Mouse (Mus musculus) CH12.LX (cell line): Measurements from ENCODE around the gene Chrnb1. TPM values are rescaled to one million over a fixed set of nuclear protein-coding genes. Genes with fewer than 3 reads are reported as not detected.

Experiments
- DNase-seq: peaks from one replicate; pipeline ENCODE4 v3.0.0-alpha.2; 2013; ENCODE audit errors: extremely low read depth
- H3K27ac ChIP-seq: 2 replicates; pipeline ENCODE4 v1.5.1; 2012; ENCODE audit warnings: low read depth, mild to moderate bottlenecking, control low read depth, moderate library complexity; ENCODE audit not compliant: insufficient read depth
- H3K27me3 ChIP-seq: replicated peaks from 2 replicates; pipeline ENCODE3; 2012; ENCODE audit warnings: inconsistent platforms
- H3K36me3 ChIP-seq, 2 experiments: replicated peaks in 1 of 2; 2 replicates each; pipeline versions ENCODE3 to v1.6.1; 2012; ENCODE audit warnings: inconsistent platforms in 1 of 2, low read length in 1 of 2, mild to moderate bottlenecking in 1 of 2, mixed read lengths in 1 of 2, moderate library complexity in 1 of 2; ENCODE audit not compliant: control insufficient read depth in 1 of 2, insufficient read depth in 1 of 2
- H3K4me1 ChIP-seq, 2 experiments: 2 replicates each; pipeline ENCODE4 v1.6.1; 2012; ENCODE audit warnings: inconsistent platforms in 1 of 2, moderate library complexity in 1 of 2; ENCODE audit not compliant: insufficient read depth in 2 of 2, control insufficient read depth in 1 of 2
- H3K4me2 ChIP-seq: 2 replicates; pipeline ENCODE4 v1.6.1; 2012; ENCODE audit warnings: low read depth, mild to moderate bottlenecking, control low read depth; ENCODE audit not compliant: poor library complexity, insufficient read depth, severe bottlenecking
- H3K4me3 ChIP-seq, 3 experiments: fragments of 150-350 bp in 1 of 3; sonication (generic) in 1 of 3; replicated peaks in 1 of 3; 2 replicates each; pipeline versions ENCODE3 to v1.5.1; 2011 to 2012; ENCODE audit warnings: low read depth in 2 of 3, low read length in 2 of 3, mild to moderate bottlenecking in 2 of 3, moderate library complexity in 2 of 3, control low read depth in 1 of 3, improper control_type of control experiment in 1 of 3, inconsistent platforms in 1 of 3, mixed read lengths in 1 of 3; ENCODE audit not compliant: poor library complexity in 1 of 3
- H3K79me2 ChIP-seq: replicated peaks from 2 replicates; pipeline ENCODE4 v1.6.1; 2012; ENCODE audit warnings: mild to moderate bottlenecking, moderate library complexity; ENCODE audit not compliant: control insufficient read depth, poor library complexity, insufficient read depth, severe bottlenecking; ENCODE audit errors: extremely low read depth
- H3K9ac ChIP-seq: 2 replicates; pipeline ENCODE4 v1.6.1; 2012; ENCODE audit warnings: low read depth, mild to moderate bottlenecking, control low read depth, moderate library complexity; ENCODE audit not compliant: insufficient read depth
- H3K9me3 ChIP-seq: replicated peaks from 2 replicates; pipeline ENCODE3; 2012; ENCODE audit warnings: low read length, inconsistent platforms, mixed read lengths
- CHD2 ChIP-seq: IDR thresholded peaks from 2 replicates; pipeline ENCODE4 v1.6.1; 2011; ENCODE audit warnings: low read length, improper control_type of control experiment
- CTCF ChIP-seq, 2 experiments: IDR thresholded peaks in 1 of 2; conservative IDR thresholded peaks in 1 of 2; 2 replicates each; pipeline ENCODE4 v1.5.1; 2011 to 2012; ENCODE audit warnings: low read depth in 2 of 2, low read length in 2 of 2, improper control_type of control experiment in 1 of 2, inconsistent platforms in 1 of 2, mild to moderate bottlenecking in 1 of 2, moderate library complexity in 1 of 2
- ELF1 ChIP-seq: IDR thresholded peaks from 2 replicates; pipeline ENCODE4 v1.6.1; 2014; ENCODE audit warnings: low read depth, mild to moderate bottlenecking, inconsistent platforms, low read length, improper control_type of control experiment
- EP300 ChIP-seq: IDR thresholded peaks from 2 replicates; pipeline ENCODE4 v1.6.1; 2011; ENCODE audit warnings: low read length, improper control_type of control experiment
- ETS1 ChIP-seq: conservative IDR thresholded peaks from 2 replicates; pipeline ENCODE4 v1.6.1; 2012; ENCODE audit warnings: low read depth, mild to moderate bottlenecking, inconsistent platforms, low read length, improper control_type of control experiment, moderate library complexity
- GABPA ChIP-seq: IDR thresholded peaks from 2 replicates; pipeline ENCODE4 v1.6.1; 2012; ENCODE audit warnings: low read depth, low read length, improper control_type of control experiment, inconsistent platforms; ENCODE audit not compliant: insufficient replicate concordance
- HCFC1 ChIP-seq: IDR thresholded peaks from 2 replicates; pipeline ENCODE4 v1.6.1; 2012; ENCODE audit warnings: low read depth, mild to moderate bottlenecking, inconsistent platforms, low read length, improper control_type of control experiment
- IRF4 ChIP-seq: IDR thresholded peaks from 2 replicates; pipeline ENCODE4 v1.6.1; 2014; ENCODE audit warnings: low read depth, mild to moderate bottlenecking, inconsistent platforms, low read length, improper control_type of control experiment
- MAFK ChIP-seq: IDR thresholded peaks from 2 replicates; pipeline ENCODE4 v1.6.1; 2011; ENCODE audit warnings: low read length, improper control_type of control experiment; ENCODE audit not compliant: insufficient replicate concordance
- MAZ ChIP-seq: IDR thresholded peaks from 2 replicates; pipeline ENCODE4 v1.6.1; 2012; ENCODE audit warnings: low read depth, mild to moderate bottlenecking, inconsistent platforms, low read length, improper control_type of control experiment, moderate library complexity
- MEF2A ChIP-seq: IDR thresholded peaks from 2 replicates; pipeline ENCODE4 v1.6.1; 2014; ENCODE audit warnings: low read depth, mild to moderate bottlenecking, inconsistent platforms, low read length, improper control_type of control experiment, borderline replicate concordance
- MYC ChIP-seq: IDR thresholded peaks from 2 replicates; pipeline ENCODE4 v1.6.1; 2011; ENCODE audit warnings: low read depth, mild to moderate bottlenecking, improper control_type of control experiment, low read length
- NRF1 ChIP-seq: IDR thresholded peaks from 2 replicates; pipeline ENCODE4 v1.6.1; 2014; ENCODE audit warnings: low read depth, mild to moderate bottlenecking, inconsistent platforms, low read length, improper control_type of control experiment, moderate library complexity
- PAX5 ChIP-seq: IDR thresholded peaks from 2 replicates; pipeline ENCODE4 v1.6.1; 2012; ENCODE audit warnings: low read length, inconsistent platforms, mixed read lengths
- POLR2A ChIP-seq: IDR thresholded peaks from 2 replicates; pipeline ENCODE4 v1.6.1; 2011; ENCODE audit warnings: low read depth, mild to moderate bottlenecking, improper control_type of control experiment, low read length
- POLR2AphosphoS2 ChIP-seq: IDR thresholded peaks from 2 replicates; pipeline ENCODE4 v1.6.1; 2011; ENCODE audit warnings: low read depth, low read length, improper control_type of control experiment
- SIN3A ChIP-seq: IDR thresholded peaks from 2 replicates; pipeline ENCODE4 v1.6.1; 2012; ENCODE audit warnings: low read length, improper control_type of control experiment, inconsistent platforms
- SMC3 ChIP-seq: IDR thresholded peaks from 2 replicates; pipeline ENCODE4 v1.6.1; 2011; ENCODE audit warnings: low read depth, low read length, improper control_type of control experiment
- TBP ChIP-seq: conservative IDR thresholded peaks from 2 replicates; pipeline ENCODE4 v1.6.1; 2011; ENCODE audit warnings: low read depth, low read length, improper control_type of control experiment
- TCF12 ChIP-seq: IDR thresholded peaks from 2 replicates; pipeline ENCODE4 v1.6.1; 2014; ENCODE audit warnings: low read depth, mild to moderate bottlenecking, inconsistent platforms, low read length, improper control_type of control experiment
- UBTF ChIP-seq: IDR thresholded peaks from 2 replicates; pipeline ENCODE4 v1.6.1; 2012; ENCODE audit warnings: low read depth, mild to moderate bottlenecking, inconsistent platforms, low read length, improper control_type of control experiment, moderate library complexity
- USF1 ChIP-seq: IDR thresholded peaks from 2 replicates; pipeline ENCODE4 v1.6.1; 2014; ENCODE audit warnings: low read depth, mild to moderate bottlenecking, inconsistent platforms, low read length, improper control_type of control experiment
- USF2 ChIP-seq: conservative IDR thresholded peaks from 2 replicates; pipeline ENCODE4 v1.6.1; 2011; ENCODE audit warnings: low read depth, low read length, improper control_type of control experiment
- ZC3H11A ChIP-seq: IDR thresholded peaks from 2 replicates; pipeline ENCODE4 v1.6.1; 2012; ENCODE audit warnings: low read depth, mild to moderate bottlenecking, inconsistent platforms, low read length, improper control_type of control experiment
- ZKSCAN1 ChIP-seq: IDR thresholded peaks from 2 replicates; pipeline ENCODE4 v1.6.1; 2012; ENCODE audit warnings: low read depth, inconsistent platforms, low read length, improper control_type of control experiment, borderline replicate concordance
- ZNF384 ChIP-seq: IDR thresholded peaks from 2 replicates; pipeline ENCODE4 v1.6.1; 2012; ENCODE audit warnings: low read depth, low read length, improper control_type of control experiment, inconsistent platforms
- dilution Hi-C: fragments of 300-500 bp; cut with MboI; formaldehyde crosslinking; loops from 2 replicates; pipeline ENCODE4 v1.14.3; 2020; ENCODE audit warnings: low sequenced_read_pairs; ENCODE audit not compliant: extremely low pct_unique_long_range_greater_than_20kb, extremely low pct_ligation_motif_present
- in situ Hi-C: fragments of 300-500 bp; cut with MboI; formaldehyde crosslinking; loops from 3 replicates; pipeline ENCODE4 v1.14.3; 2019; ENCODE audit warnings: low sequenced_read_pairs, low pct_ligation_motif_present, low pct_unique_long_range_greater_than_20kb, mixed read lengths
- polyA plus RNA-seq: library from polyadenylated mRNA; unstranded; fragments of >175 nt; gene quantifications from 2 replicates; pipeline ENCODE4 v1.2.1, GENCODE M21; 2012; ENCODE audit warnings: low read depth; ENCODE audit not compliant: insufficient read length
- total RNA-seq, 2 experiments: library from RNA; depleted of rRNA; stranded (reverse); fragments of 300-350 nt in 1 of 2; fragments of >200 nt in 1 of 2; gene quantifications; 2 replicates each; pipeline ENCODE4 v1.2.3; 2012 to 2014

Chrnb1 gene
- total and polyA plus RNA-seq, 3 experiments: 1.9 to 5.9 (median 2.2) TPM

DNA sequence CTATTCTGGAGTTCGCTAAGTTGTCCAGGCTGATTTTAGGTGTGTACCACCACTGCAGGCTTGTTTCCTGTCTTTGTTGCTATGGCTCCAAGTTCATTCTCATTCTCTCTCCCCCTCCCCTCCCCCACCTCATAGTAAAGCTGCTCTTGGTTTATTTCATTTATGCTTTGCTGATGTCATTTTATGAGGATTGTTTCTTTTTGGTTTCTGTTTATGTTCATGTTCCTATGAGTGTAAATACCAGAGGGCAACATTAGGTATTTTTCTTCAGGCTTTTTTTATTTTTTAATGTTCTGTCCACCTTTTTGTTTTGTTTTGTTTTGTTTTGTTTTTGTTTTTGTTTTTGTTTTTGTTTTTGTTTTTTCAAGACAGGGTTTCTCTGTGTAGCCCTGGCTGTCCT is 33.9 kb downstream of the Chrnb1 start, which contains the start of gene Slc35g3:
Gene Slc35g3 (minus strand): TSS at position 101 of the 400 bp plus-strand sequence.
- no peak for DNase-seq
- dilution Hi-C loops (no loop called here), in situ Hi-C loops (no loop called here)
- H3K4me1 ChIP-seq: peaks cover 15 to 27% of the 10 kb centered on the region in 2 experiments
- H3K27me3 ChIP-seq: peaks cover 4% of the 10 kb centered on the region
- H3K36me3 ChIP-seq: no peaks in the 10 kb centered on the region
- H3K9me3 ChIP-seq: no peaks in the 10 kb centered on the region
- no peak within 1 kb of the TSS for H3K27ac ChIP-seq
- no peak within 1 kb of the TSS for H3K4me2 ChIP-seq
- no peak within 1 kb of the TSS for H3K9ac ChIP-seq
- H3K79me2 ChIP-seq: peaks cover 10% of the 10 kb centered on the region
- no peak for TF ChIP-seq USF2
- TF ChIP-seq ZC3H11A: no peak
- no peak for TF ChIP-seq IRF4
- TF ChIP-seq HCFC1: no peak
- TF ChIP-seq NRF1: no peak
- TF ChIP-seq USF1: no peak
- no peak for TF ChIP-seq ETS1
- no peak for TF ChIP-seq ZNF384
- no peak for TF ChIP-seq TCF12
- no peak for TF ChIP-seq MAFK
- no peak for TF ChIP-seq UBTF
- TF ChIP-seq MAZ: no peak
- TF ChIP-seq POLR2AphosphoS2: no peak
- TF ChIP-seq PAX5: no peak
- TF ChIP-seq POLR2A: no peak
- TF ChIP-seq, all 38 proteins: peak for 0
- no peak within 1 kb of the TSS for H3K4me3 ChIP-seq

DNA sequence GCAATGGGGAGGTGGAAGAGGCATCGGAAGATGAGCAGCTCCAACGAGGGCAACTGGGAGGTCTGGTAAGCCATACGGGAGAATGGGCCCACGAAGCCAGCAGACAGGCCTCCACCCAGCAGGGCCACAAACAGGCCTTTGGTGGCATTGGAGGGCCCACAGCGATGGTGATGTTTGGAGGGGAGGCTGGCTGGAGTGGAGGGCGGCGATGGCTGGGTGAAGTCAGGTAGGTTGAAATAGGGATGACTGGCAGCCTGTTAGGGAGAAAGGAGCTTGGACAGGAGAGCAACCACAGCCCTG is 34.9 kb downstream of the Chrnb1 start:
- no peak overlapping the region for H3K9ac ChIP-seq

More for the DNA sequence above, 34.9 kb downstream of the Chrnb1 start:
- dilution Hi-C loops (no loop called here), in situ Hi-C loops (no loop called here)
- Histone ChIP-seq H3K4me2 (no peak overlapping the region), H3K36me3 (peaks cover 0 to 3% of the 10 kb centered on the region in 2 experiments), H3K4me1 (peaks cover 13 to 30% of the 10 kb centered on the region in 2 experiments), H3K27ac (no peak overlapping the region), H3K27me3 (peaks cover 4% of the 10 kb centered on the region), H3K4me3 (no peak overlapping the region), H3K79me2 (peaks cover 18% of the 10 kb centered on the region), H3K9me3 (no peaks in the 10 kb centered on the region)
- TF ChIP-seq MEF2A (no peak), IRF4 (no peak), ELF1 (no peak), TCF12 (no peak), MAFK (no peak), SIN3A (no peak), EP300 (no peak), TBP (no peak), SMC3 (no peak), USF1 (no peak), USF2 (no peak), CTCF (conservative IDR thresholded peaks at IDR 0.05 in 1 of 2, IDR thresholded peaks at IDR 0.05 in 1 of 2; ENCODE audit: low read depth in 2 of 2, low read length in 2 of 2) (no peak), POLR2AphosphoS2 (no peak), GABPA (no peak), ETS1 (no peak), MYC (no peak), CHD2 (no peak), ZKSCAN1 (no peak)
- no peak for DNase-seq
